Mouse (Mus musculus): ENCODE results near the gene 2310033P09Rik.

2310033P09Rik gene

DNA sequence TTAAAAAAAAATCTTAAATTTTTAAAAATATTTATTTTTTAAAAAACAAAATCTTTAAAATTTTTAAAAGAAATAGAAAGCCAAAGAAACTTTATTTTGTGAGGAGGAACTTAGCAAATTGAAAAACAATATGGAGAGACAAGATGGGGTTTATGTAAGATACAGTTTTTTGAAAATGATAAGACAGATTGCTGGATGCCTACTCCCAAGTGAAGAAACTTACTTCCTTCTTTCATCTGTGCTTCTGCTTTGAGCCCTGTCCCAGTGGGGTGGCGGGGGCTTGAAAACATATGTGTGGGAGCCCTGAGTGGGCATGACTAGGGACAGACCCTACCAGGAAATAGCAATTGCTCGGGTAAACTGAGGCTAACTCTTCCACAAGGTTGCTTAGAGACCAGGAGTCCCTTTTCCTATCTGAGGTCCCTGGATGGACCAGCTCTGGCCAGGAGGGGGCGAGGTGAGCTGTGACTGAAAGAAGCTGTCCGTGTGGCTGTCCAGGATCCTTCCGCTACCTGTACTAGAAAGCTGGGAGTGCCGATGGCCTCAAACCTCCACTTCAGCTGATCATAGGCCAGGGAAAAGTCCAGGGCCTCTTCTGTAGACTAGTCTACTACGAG lies 22.1 kb downstream of the 2310033P09Rik start:
- DNase-seq (ENCODE audit: low spot score): no peak

DNA sequence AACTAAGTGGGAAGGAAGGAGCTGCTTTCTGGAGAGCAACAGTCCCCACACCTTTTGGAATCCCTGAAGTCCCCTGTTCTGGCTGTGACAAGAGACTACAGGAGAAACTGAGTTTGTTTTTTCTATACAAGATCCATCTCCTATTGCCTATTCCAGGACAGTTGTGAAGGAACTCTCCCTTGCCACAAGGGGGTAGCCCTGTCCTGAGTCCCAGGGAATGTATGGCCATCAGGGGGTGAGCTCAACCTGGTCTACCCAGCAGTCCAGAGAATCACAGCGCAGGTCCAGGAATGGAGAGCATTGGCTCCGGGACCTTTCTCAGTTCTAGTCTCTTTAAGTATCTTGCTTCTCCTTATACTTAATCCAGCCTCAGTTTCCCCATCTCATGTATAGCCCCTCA lies 24.7 kb downstream of the 2310033P09Rik start:
- no peak for DNase-seq (ENCODE audit: low spot score)

GRCm38 (mm10) chr11:59238525-59239427 lies 30.7 kb downstream of the 2310033P09Rik start:
- no peak for DNase-seq (ENCODE audit: low spot score)

DNA sequence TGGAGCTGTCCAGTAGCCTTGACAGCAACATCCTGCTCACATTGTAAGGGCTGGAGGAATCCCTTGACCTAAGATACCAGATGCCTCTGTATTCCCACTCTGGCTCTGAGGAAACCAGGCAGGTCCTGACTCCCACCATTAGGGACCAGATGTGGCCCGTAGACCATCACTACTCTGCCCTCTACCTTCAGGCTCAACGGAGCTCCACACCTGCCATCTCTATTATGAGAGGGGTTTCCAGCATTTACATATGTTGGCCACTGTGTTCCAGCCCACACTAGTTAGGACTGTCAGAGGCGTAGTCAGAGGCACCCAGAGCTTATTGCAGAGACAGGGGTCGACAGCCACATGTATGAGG lies 31.3 kb downstream of the 2310033P09Rik start:
- no peak for DNase-seq (ENCODE audit: low spot score)

DNA sequence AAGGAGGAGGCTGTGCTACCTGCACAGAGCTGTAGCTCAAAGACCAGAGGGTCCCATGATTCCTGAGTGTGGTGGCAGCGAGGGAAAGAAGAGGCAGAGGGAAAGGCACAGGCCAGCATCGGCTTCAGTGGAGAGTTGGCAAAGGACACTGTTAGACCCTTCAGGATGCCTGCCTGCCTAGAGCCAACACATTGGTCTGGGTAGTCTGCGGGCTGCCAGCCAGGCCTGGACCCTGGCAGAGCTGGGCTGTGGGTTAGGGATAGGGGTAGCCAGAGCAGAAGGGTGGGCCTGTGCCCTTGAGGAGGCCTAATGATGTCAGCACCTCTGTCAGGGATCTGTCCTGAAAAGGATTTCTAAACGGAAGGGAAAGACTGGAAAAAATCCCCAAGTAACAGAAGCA lies 31.7 kb downstream of the 2310033P09Rik start:
- no peak for DNase-seq (ENCODE audit: low spot score)

DNA sequence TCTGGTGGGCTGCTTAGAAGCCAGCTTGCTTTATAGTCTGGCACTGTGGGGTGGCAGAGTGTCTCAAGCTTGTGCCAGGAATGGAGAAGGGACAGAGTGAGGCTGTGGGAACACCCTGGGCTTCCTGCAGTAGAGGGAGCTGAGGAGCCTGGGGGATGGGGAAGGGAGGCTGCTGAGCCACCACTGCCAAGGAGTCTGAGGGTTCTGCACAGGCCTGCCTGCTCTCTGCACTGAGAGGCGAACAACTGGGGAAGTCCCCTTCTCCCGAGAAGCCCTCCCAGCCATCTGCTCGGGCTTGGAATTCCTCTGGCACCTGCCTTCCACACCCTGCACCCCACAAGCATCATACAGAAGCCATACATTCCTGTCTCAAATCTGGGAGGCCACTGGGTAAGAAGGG lies 33.7 kb downstream of the 2310033P09Rik start:
- no peak for DNase-seq (ENCODE audit: low spot score)

GRCm38 (mm10) chr11:59243856-59244255 lies 35.7 kb downstream of the 2310033P09Rik start:
- no peak for DNase-seq (ENCODE audit: low spot score)

GRCm38 (mm10) chr11:59248101-59248500 lies 40.0 kb downstream of the 2310033P09Rik start:
- DNase-seq (ENCODE audit: low spot score): no peak

- DNase-seq (ENCODE audit: low spot score): no peak
Measured at GRCm38 (mm10) chr11:59259647-59260046, 51.5 kb downstream of the 2310033P09Rik start.
